Mouse (Mus musculus) liver, embryonic 12.5 days (tissue): ENCODE data around the gene Crebl2. TPM values are rescaled to one million over a fixed set of nuclear protein-coding genes. Genes with fewer than 3 reads are reported as not detected.

Experiments
- ATAC-seq: fragments of 200-750 bp; cut with Nextera tagmentation; 2 replicates; pipeline ENCODE4 v1.8.0; 2017; ENCODE audit warnings: moderate number of reproducible peaks, mild to moderate bottlenecking, moderate library complexity
- H3K27ac ChIP-seq: fragments of 300-500 bp; sonication (generic); 2 replicates; pipeline ENCODE4 v1.5.1; 2016; ENCODE audit warnings: mild to moderate bottlenecking
- H3K27me3 ChIP-seq: fragments of 300-500 bp; sonication (generic); replicated peaks from 2 replicates; pipeline ENCODE4 v1.6.1; 2016; ENCODE audit warnings: mild to moderate bottlenecking, moderate library complexity
- H3K36me3 ChIP-seq: fragments of 300-500 bp; sonication (generic); 2 replicates; pipeline ENCODE4 v1.6.1; 2016; ENCODE audit warnings: mild to moderate bottlenecking, moderate library complexity
- H3K4me1 ChIP-seq: fragments of 300-500 bp; sonication (generic); 2 replicates; pipeline ENCODE4 v1.6.1; 2016
- H3K4me2 ChIP-seq: fragments of 300-500 bp; sonication (generic); 2 replicates; pipeline ENCODE4 v1.6.1; 2016; ENCODE audit warnings: mild to moderate bottlenecking, moderate library complexity
- H3K4me3 ChIP-seq: fragments of 300-500 bp; sonication (generic); 2 replicates; pipeline ENCODE4 v1.5.1; 2016; ENCODE audit warnings: mild to moderate bottlenecking, moderate library complexity
- H3K9ac ChIP-seq: fragments of 300-500 bp; sonication (generic); 2 replicates; pipeline ENCODE4 v1.6.1; 2016; ENCODE audit warnings: mild to moderate bottlenecking, moderate library complexity
- H3K9me3 ChIP-seq: fragments of 300-500 bp; sonication (generic); replicated peaks from 2 replicates; pipeline ENCODE4 v1.6.1; 2016; ENCODE audit warnings: mild to moderate bottlenecking, moderate library complexity
- WGBS: fragments of 180-500 bp; shearing (Covaris S2); methylation state at CpG from one replicate; pipeline ENCODE4 v1.1.7; 2016; ENCODE audit not compliant: insufficient replicate concordance; 5-methylcytosine and 5-hydroxymethylcytosine counted together
- polyA plus RNA-seq: library from polyadenylated mRNA; unstranded; fragments of >200 nt; fragmentation: Nextera tagmentation; extraction: Ambion mirVana; gene quantifications from 2 replicates; pipeline ENCODE4 v1.2.1, GENCODE M21; 2016

Gene Crebl2
- polyA plus RNA-seq, 1 experiment from 2014 or later = 1.2 TPM

DNA sequence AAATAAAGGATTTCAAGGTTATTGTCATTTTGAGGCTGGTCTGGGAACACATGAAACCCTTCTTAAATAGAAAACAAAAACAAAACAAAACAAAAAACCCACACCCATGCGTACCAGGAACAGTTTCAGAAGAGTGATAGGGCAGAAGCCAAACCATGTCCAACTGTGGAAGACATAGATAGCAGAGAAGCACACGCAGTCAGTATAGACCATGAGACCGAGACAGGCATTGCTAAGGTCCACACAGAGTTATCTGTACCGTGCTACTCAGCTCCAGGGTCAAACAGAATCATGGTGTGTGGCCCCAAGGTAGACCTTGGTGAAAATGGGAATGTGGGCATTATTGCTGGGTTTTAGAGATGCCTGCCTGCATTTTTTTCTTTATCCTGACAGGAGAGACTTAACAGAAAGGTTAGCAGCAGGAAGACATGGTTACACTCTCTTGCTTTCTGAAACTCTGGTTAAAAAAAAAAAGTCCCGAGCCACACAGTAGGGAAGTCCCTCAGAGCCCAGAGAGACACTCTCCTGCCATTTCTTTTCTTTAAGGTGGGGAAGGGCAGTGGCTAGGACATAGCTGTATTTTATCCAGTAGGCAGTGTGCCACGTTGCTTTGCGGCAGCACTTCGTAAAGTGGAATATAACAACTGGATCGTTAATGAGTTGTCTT is 4.8 kb downstream of the Crebl2 start:
- peak overlapping the region; percentile 22; the same call in 1 of the 2 replicates for H3K9ac ChIP-seq
- peak overlapping the region; percentile 47 for H3K4me2 ChIP-seq
- H3K36me3 ChIP-seq = no peaks in the 10 kb centered on the region
- 47% methylated on average over 9 of the region's 9 CpGs for WGBS
- ATAC-seq = peak; percentile 47
- H3K27me3 ChIP-seq = no peaks in the 10 kb centered on the region
- H3K27ac ChIP-seq = peak overlapping the region; percentile 79
- H3K4me1 ChIP-seq = peaks cover 56% of the 10 kb centered on the region
- H3K4me3 ChIP-seq = no peak overlapping the region
- H3K9me3 ChIP-seq = no peaks in the 10 kb centered on the region

DNA sequence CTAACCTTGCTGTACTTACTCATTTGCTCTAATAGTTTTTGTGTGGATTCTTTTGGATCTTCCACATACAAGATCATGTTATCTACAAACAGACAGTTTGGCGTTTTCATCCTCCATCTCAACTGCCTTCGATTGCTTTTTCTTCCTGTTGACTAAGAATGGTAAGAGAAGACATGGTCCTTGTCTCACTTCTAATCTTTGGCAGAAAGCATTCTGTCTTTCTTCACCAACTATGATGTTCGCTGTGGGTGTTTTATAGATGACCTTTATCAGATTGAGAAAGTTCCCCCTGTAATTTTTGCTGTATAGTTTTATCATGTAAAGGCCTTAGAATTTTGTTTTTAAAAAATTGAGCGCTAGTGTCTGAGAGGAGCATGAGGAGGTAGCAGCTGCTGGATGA is 8.2 kb downstream of the Crebl2 start:
- Histone ChIP-seq H3K4me3 (no peak overlapping the region), H3K27ac (no peak overlapping the region), H3K36me3 (no peaks in the 10 kb centered on the region), H3K9ac (no peak overlapping the region), H3K9me3 (no peaks in the 10 kb centered on the region), H3K4me1 (peaks cover 30% of the 10 kb centered on the region), H3K27me3 (no peaks in the 10 kb centered on the region), H3K4me2 (no peak overlapping the region)
- ATAC-seq = no peak
- 75% methylated on average over 4 of the region's 4 CpGs for WGBS

DNA sequence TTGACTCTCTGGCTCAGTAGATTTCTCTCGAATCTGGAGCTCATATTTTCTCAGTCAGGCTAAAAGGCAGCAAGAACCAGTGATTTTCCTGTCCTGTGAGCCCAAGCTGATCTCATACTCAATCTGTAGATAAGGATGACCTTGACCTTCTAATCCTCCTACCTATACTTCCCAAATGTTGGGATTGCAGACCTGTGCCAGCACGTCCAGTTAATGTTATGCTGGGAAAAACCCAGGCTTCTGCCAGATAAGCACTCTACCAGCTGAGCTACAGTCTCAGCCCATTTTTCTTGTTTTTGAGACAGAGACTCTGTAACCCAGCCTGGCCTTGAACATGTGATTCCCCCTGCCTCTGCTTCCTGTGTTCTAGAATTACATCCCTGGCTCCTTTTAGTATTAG is 10.4 kb downstream of the Crebl2 start:
- peaks cover 10% of the 10 kb centered on the region for H3K4me1 ChIP-seq
- H3K36me3 ChIP-seq = no peaks in the 10 kb centered on the region
- no peak overlapping the region for H3K9ac ChIP-seq
- WGBS = 58% methylated on average over 2 of the region's 2 CpGs
- ATAC-seq = no peak
- no peak overlapping the region for H3K27ac ChIP-seq
- no peaks in the 10 kb centered on the region for H3K27me3 ChIP-seq
- H3K4me3 ChIP-seq = no peak overlapping the region
- H3K9me3 ChIP-seq = no peaks in the 10 kb centered on the region
- no peak overlapping the region for H3K4me2 ChIP-seq

DNA sequence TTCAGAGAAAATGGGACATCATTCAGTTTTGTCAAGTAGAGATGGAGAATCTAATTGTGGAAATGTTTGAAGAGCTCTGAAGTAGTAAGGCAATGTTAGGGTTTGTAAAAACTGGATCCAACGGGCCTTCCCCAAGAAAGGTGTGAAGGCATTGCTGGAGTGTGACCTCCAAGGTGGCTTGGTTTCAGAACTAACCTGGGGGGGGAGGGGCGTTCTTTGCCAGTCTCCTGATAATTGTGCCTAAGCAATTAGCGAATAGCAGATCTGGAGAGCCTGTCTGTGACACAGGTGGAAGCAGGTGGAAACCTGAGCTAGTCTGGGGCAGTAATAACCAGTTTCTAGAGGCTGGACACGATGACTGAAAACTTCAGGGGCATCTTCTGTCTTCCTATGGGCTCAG is 15.8 kb downstream of the Crebl2 start:
- Histone ChIP-seq H3K36me3 (peaks cover 8% of the 10 kb centered on the region; the same call in 1 of the 2 replicates), H3K9ac (no peak overlapping the region), H3K27me3 (no peaks in the 10 kb centered on the region), H3K4me2 (no peak overlapping the region), H3K4me1 (peaks cover 9% of the 10 kb centered on the region), H3K4me3 (no peak overlapping the region), H3K9me3 (no peaks in the 10 kb centered on the region), H3K27ac (no peak overlapping the region)
- 63% methylated on average over 4 of the region's 4 CpGs for WGBS
- ATAC-seq = no peak

DNA sequence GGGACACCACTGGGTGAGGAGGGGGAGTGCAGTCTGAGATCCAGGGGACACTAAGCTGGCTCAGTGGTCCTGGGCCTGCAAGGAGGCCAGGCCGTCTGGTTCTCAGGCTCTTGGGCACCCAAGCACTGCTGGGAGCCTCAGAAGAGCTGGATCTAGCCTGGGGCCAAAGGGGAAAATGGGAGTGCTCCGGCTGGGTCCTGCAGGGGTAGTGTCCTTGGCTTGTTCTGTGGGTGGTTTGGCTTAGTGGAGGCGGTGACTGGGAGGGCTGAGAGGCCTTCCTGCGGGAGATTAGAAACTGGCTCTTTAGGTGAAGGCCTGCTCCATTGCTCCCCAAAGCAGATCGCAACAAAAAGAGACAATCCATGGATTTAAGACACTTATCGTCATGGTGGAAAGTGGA is 16.4 kb downstream of the Crebl2 start:
- Histone ChIP-seq H3K27me3 (no peaks in the 10 kb centered on the region), H3K9ac (no peak overlapping the region), H3K9me3 (no peaks in the 10 kb centered on the region), H3K4me3 (no peak overlapping the region), H3K36me3 (peaks cover 14% of the 10 kb centered on the region; the same call in 1 of the 2 replicates), H3K4me2 (no peak overlapping the region), H3K27ac (no peak overlapping the region), H3K4me1 (peaks cover 9% of the 10 kb centered on the region)
- ATAC-seq = no peak
- 77% methylated on average over 6 of the region's 6 CpGs for WGBS

DNA sequence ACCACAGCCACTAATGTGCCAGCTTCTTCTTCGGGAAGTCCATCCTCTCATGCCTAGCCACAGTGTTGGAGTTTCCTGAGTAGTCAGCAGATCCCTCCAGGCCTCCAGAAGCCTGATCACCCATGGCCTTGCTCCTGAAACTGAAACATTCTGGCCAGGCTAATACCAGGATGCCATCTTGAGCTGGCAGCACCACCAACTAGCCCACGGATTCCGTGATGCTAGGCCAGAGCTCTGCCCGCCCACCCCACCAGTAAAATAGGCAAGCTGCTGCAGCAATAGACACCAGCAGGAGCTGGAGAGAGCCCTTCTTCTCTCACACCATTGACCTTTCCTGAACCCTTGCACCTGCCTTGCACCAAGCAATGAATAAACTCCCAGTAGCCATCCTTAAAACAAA is 17.6 kb downstream of the Crebl2 start:
- Histone ChIP-seq H3K4me2 (no peak overlapping the region), H3K27ac (no peak overlapping the region), H3K27me3 (no peaks in the 10 kb centered on the region), H3K36me3 (peaks cover 14% of the 10 kb centered on the region; the same call in 1 of the 2 replicates), H3K4me3 (no peak overlapping the region), H3K9me3 (no peaks in the 10 kb centered on the region), H3K9ac (no peak overlapping the region), H3K4me1 (peaks cover 9% of the 10 kb centered on the region)
- ATAC-seq = no peak
- 90% methylated on average over 4 of the region's 4 CpGs for WGBS

DNA sequence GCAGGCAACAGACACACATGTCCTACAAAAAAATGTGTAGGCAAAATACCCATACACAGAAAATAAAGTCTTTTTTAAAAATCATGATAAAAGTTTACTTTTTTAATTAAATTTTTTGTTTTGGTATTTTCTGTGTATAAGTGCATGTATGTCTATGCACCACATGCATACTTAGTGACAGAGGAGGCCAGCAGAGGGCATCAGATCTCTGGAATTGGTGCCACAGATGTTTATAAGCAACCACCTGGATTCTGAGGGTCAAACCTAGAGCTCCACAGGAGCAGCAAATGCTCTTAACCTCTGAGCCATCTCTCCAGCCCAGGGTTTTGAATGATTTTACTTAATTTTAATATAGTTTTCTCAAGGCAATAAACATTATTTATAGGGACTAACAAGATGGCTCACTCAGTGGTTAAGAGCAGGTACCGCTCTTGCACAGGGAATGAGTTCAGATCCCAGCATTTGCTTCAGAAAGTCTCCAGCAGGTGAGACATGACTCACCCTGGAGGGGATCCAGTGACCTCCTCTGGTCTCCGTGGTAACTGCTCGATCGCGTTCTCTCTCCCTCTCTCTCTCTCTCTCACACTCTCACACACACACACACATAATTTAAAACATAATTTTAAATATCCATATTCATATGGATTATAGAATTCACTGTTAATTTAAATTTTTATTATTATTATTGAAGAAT is 18.4 kb downstream of the Crebl2 start:
- peaks cover 9% of the 10 kb centered on the region for H3K4me1 ChIP-seq
- H3K27me3 ChIP-seq = no peaks in the 10 kb centered on the region
- ATAC-seq = no peak
- H3K9ac ChIP-seq = no peak overlapping the region
- WGBS = 80% methylated on average over 5 of the region's 5 CpGs
- no peaks in the 10 kb centered on the region for H3K9me3 ChIP-seq
- no peak overlapping the region for H3K4me2 ChIP-seq
- no peak overlapping the region for H3K27ac ChIP-seq
- peaks cover 14% of the 10 kb centered on the region; the same call in 1 of the 2 replicates for H3K36me3 ChIP-seq
- H3K4me3 ChIP-seq = no peak overlapping the region

DNA sequence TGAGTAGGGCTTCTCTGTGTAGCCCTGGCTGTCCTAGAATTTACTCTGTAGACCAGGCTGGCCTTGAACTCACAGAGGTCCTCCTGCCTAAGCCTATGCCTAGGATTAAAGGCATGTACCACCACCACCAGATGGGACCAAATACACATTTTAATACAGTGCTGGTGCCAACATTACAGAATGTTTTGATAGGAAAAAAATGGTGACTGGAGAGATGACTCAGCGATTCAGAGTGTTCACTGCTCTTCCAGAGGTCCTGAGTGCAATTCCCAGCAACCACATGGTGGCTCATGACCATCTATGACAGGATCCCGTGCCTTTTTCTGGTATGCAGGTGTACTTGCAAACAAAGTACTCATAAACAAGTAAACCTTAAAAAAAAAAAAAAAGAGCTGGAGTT is 19.5 kb downstream of the Crebl2 start:
- WGBS = 65% methylated on average over 2 of the region's 2 CpGs
- H3K27ac ChIP-seq = 0 out of 2 replicates have a peak overlapping the region, but pooled peaks have one; percentile 10

DNA sequence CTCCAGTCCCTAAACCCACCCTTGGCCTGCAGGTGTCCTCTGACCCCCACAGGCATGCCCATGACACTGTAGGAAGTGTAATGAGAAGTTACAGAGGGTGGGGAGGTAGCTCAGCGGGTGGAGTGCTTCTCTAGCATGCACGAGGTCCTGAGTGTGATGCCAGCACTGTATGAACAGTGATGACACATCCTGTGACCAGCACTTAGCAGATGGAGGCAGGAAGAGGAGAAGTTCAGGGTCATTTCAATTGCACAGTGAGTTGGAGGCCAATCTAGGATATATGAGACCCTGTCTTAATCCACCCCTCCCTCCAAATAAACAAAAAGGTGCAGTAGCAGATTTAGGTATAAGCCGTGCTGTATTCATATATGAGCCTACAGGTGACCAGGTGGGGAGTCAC is 20.0 kb downstream of the Crebl2 start:
- H3K27ac ChIP-seq = no peak overlapping the region
- no peak overlapping the region for H3K4me2 ChIP-seq
- peaks cover 14% of the 10 kb centered on the region; the same call in 1 of the 2 replicates for H3K36me3 ChIP-seq
- no peak overlapping the region for H3K4me3 ChIP-seq
- H3K9ac ChIP-seq = no peak overlapping the region
- ATAC-seq = no peak
- H3K27me3 ChIP-seq = no peaks in the 10 kb centered on the region
- H3K9me3 ChIP-seq = no peaks in the 10 kb centered on the region
- WGBS = 68% methylated on average over 3 of the region's 3 CpGs
- peaks cover 9% of the 10 kb centered on the region for H3K4me1 ChIP-seq

More for the DNA sequence above, 19.5 kb downstream of the Crebl2 start:
- no peaks in the 10 kb centered on the region for H3K9me3 ChIP-seq
- H3K27me3 ChIP-seq = no peaks in the 10 kb centered on the region
- H3K4me1 ChIP-seq = peaks cover 9% of the 10 kb centered on the region
- no peak overlapping the region for H3K9ac ChIP-seq
- ATAC-seq = no peak
- H3K36me3 ChIP-seq = peaks cover 14% of the 10 kb centered on the region; the same call in 1 of the 2 replicates
- H3K4me3 ChIP-seq = no peak overlapping the region
- no peak overlapping the region for H3K4me2 ChIP-seq

DNA sequence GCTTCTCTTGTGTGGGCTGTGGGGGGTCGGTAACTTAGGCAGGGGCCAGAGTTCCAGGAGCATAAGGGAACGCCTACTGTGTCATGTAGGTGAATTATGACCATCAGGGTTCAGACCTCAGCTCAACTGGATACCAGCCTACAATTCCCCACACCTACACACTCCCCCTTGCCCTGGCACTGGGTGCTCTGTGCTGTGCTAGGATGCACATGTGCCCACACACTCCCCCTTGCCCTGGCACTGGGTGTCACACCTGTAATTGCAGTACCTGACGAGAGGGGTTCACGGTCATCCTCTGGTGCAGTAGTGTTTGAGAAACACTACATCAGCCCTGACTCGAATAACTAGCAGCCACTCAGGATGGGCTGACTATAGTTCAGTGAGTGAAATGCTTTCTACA is 24.8 kb downstream of the Crebl2 start:
- WGBS = 86% methylated on average over 5 of the region's 5 CpGs
- H3K27me3 ChIP-seq = no peaks in the 10 kb centered on the region
- H3K9ac ChIP-seq = no peak overlapping the region
- 0 out of 2 replicates have a peak, but pooled peaks cover 2% of the 10 kb centered on the region for H3K4me1 ChIP-seq
- H3K36me3 ChIP-seq = peaks cover 13% of the 10 kb centered on the region
- no peak overlapping the region for H3K4me2 ChIP-seq
- no peaks in the 10 kb centered on the region for H3K9me3 ChIP-seq
- ATAC-seq = no peak
- no peak overlapping the region for H3K27ac ChIP-seq
- H3K4me3 ChIP-seq = no peak overlapping the region

DNA sequence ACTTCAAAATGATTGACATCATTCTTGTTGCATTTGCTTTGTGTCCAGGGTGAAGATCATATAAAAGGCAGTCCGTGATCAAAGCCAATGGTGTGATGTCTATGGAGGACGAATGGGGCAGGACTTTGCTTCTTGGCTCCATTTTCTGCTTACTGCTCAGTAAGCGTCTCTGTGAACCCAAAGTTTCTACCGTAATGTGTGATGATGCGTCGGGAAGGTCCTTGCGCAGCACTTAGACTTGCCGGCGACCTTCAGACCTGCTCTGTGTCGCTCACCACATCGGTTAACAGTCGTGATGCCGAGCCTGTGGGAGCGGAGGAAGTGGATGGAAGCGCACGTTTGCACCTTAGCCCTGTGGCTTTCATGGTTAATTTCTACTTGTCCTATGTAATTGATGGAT is 26.0 kb downstream of the Crebl2 start:
- H3K36me3 ChIP-seq = peaks cover 3% of the 10 kb centered on the region
- H3K4me1 ChIP-seq = no peaks in the 10 kb centered on the region
- no peaks in the 10 kb centered on the region for H3K27me3 ChIP-seq
- no peak overlapping the region for H3K4me3 ChIP-seq
- WGBS = 83% methylated on average over 16 of the region's 16 CpGs
- H3K9ac ChIP-seq = no peak overlapping the region
- H3K27ac ChIP-seq = no peak overlapping the region
- ATAC-seq = no peak
- no peaks in the 10 kb centered on the region for H3K9me3 ChIP-seq
- H3K4me2 ChIP-seq = no peak overlapping the region

DNA sequence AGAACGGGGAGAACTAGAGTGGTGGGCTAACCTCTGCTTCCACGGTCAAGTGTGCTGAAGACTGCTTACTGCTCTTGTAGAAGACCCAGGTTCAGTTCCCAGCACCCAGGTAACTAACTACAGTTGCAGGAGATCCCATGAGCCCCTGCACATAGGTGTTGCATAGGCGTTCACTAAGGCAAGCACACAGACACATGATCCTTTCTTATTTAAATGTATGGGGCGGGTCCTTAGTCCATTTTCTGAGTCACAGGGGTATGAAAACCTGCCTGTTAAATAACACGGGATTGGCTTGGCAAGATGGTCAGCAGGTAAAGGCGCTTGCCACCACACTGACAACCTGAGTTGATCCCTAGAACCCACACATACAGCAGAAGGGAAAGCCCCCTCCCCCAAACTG is 29.1 kb downstream of the Crebl2 start:
- no peaks in the 10 kb centered on the region for H3K27me3 ChIP-seq
- no peak overlapping the region for H3K27ac ChIP-seq
- peaks cover 6% of the 10 kb centered on the region; the same call in 1 of the 2 replicates for H3K4me1 ChIP-seq
- H3K9me3 ChIP-seq = no peaks in the 10 kb centered on the region
- no peak overlapping the region for H3K4me3 ChIP-seq
- H3K36me3 ChIP-seq = no peaks in the 10 kb centered on the region; the same call in 1 of the 2 replicates
- ATAC-seq = no peak
- H3K4me2 ChIP-seq = no peak overlapping the region
- no peak overlapping the region for H3K9ac ChIP-seq
- WGBS = 79% methylated on average over 6 of the region's 6 CpGs
